Mouse (Mus musculus): Measurements from ENCODE around the gene Hivep3. TPM values are rescaled to one million over a fixed set of nuclear protein-coding genes. Genes with fewer than 3 reads are reported as not detected.

Hivep3 gene
- polyA plus RNA-seq, 1 experiment: 40.0 TPM

- H3K4me1 ChIP-seq (replicated peaks; ENCODE audit: control insufficient read depth, insufficient read depth, low read length): peaks cover 32% of the 10 kb centered on the region
- DNase-seq: peak; percentile 47
- H3K4me3 ChIP-seq (ENCODE audit: control insufficient read depth, insufficient read depth, low read length): no peak overlapping the region
- TF ChIP-seq CTCF (IDR thresholded peaks at IDR 0.05; ENCODE audit: borderline replicate concordance, control insufficient read depth, extremely low read depth, insufficient read depth, low read length, poor library complexity) (no peak), POLR2A (IDR thresholded peaks at IDR 0.05; ENCODE audit: control insufficient read depth, extremely low read depth, insufficient read depth, low read length, poor library complexity) (no peak)
- no peaks in the 10 kb centered on the region for H3K36me3 ChIP-seq (ENCODE audit: control insufficient read depth, insufficient read depth, low read length)
- WGBS: 11% methylated on average over 6 of the region's 6 CpGs
- H3K27ac ChIP-seq (ENCODE audit: control insufficient read depth, insufficient read depth, low read length): peak overlapping the region; percentile 84
- H3K27me3 ChIP-seq (ENCODE audit: control insufficient read depth, insufficient read depth, low read length): no peaks in the 10 kb centered on the region
These were observed 163.7 kb downstream of the Hivep3 start for GRCm38 (mm10) chr4:119897054-119897855.

- Histone ChIP-seq H3K27ac (ENCODE audit: control insufficient read depth, insufficient read depth, low read length) (no peak overlapping the region), H3K4me1 (replicated peaks; ENCODE audit: control insufficient read depth, insufficient read depth, low read length) (peaks cover 17% of the 10 kb centered on the region), H3K4me3 (ENCODE audit: control insufficient read depth, insufficient read depth, low read length) (no peak overlapping the region), H3K36me3 (ENCODE audit: control insufficient read depth, insufficient read depth, low read length) (no peaks in the 10 kb centered on the region), H3K27me3 (ENCODE audit: control insufficient read depth, insufficient read depth, low read length) (no peaks in the 10 kb centered on the region)
- 95% methylated on average over 16 of the region's 16 CpGs for WGBS
- no peak for TF ChIP-seq CTCF (IDR thresholded peaks at IDR 0.05; ENCODE audit: borderline replicate concordance, control insufficient read depth, extremely low read depth, insufficient read depth, low read length, poor library complexity)
- no peak for TF ChIP-seq POLR2A (IDR thresholded peaks at IDR 0.05; ENCODE audit: control insufficient read depth, extremely low read depth, insufficient read depth, low read length, poor library complexity)
- DNase-seq: no peak
These were observed 168.2 kb downstream of the Hivep3 start for GRCm38 (mm10) chr4:119901556-119902491.

GRCm38 (mm10) chr4:119903328-119903727 is 169.7 kb downstream of the Hivep3 start:
- H3K27me3 ChIP-seq (ENCODE audit: control insufficient read depth, insufficient read depth, low read length): no peaks in the 10 kb centered on the region
- DNase-seq: no peak

GRCm38 (mm10) chr4:119903806-119904205 is 170.2 kb downstream of the Hivep3 start:
- WGBS: 76% methylated on average over 1 of the region's 1 CpGs
- no peak overlapping the region for H3K27ac ChIP-seq (ENCODE audit: control insufficient read depth, insufficient read depth, low read length)
- TF ChIP-seq POLR2A (IDR thresholded peaks at IDR 0.05; ENCODE audit: control insufficient read depth, extremely low read depth, insufficient read depth, low read length, poor library complexity): no peak
- TF ChIP-seq CTCF (IDR thresholded peaks at IDR 0.05; ENCODE audit: borderline replicate concordance, control insufficient read depth, extremely low read depth, insufficient read depth, low read length, poor library complexity): no peak
- H3K27me3 ChIP-seq (ENCODE audit: control insufficient read depth, insufficient read depth, low read length): no peaks in the 10 kb centered on the region
- H3K4me3 ChIP-seq (ENCODE audit: control insufficient read depth, insufficient read depth, low read length): no peak overlapping the region
- no peak for DNase-seq
- no peaks in the 10 kb centered on the region for H3K36me3 ChIP-seq (ENCODE audit: control insufficient read depth, insufficient read depth, low read length)
- H3K4me1 ChIP-seq (replicated peaks; ENCODE audit: control insufficient read depth, insufficient read depth, low read length): 0 out of 2 replicates have a peak, but pooled peaks cover 3% of the 10 kb centered on the region

More at GRCm38 (mm10) chr4:119903328-119903727, 169.7 kb downstream of the Hivep3 start:
- no peak for TF ChIP-seq CTCF (IDR thresholded peaks at IDR 0.05; ENCODE audit: borderline replicate concordance, control insufficient read depth, extremely low read depth, insufficient read depth, low read length, poor library complexity)
- no peak for TF ChIP-seq POLR2A (IDR thresholded peaks at IDR 0.05; ENCODE audit: control insufficient read depth, extremely low read depth, insufficient read depth, low read length, poor library complexity)
- no peaks in the 10 kb centered on the region for H3K36me3 ChIP-seq (ENCODE audit: control insufficient read depth, insufficient read depth, low read length)
- H3K27ac ChIP-seq (ENCODE audit: control insufficient read depth, insufficient read depth, low read length): no peak overlapping the region
- no peak overlapping the region for H3K4me3 ChIP-seq (ENCODE audit: control insufficient read depth, insufficient read depth, low read length)
- H3K4me1 ChIP-seq (replicated peaks; ENCODE audit: control insufficient read depth, insufficient read depth, low read length): peaks cover 6% of the 10 kb centered on the region

- no peak for DNase-seq
- H3K27me3 ChIP-seq (ENCODE audit: control insufficient read depth, insufficient read depth, low read length): no peaks in the 10 kb centered on the region
- H3K4me1 ChIP-seq (replicated peaks; ENCODE audit: control insufficient read depth, insufficient read depth, low read length): no peaks in the 10 kb centered on the region
- 97% methylated on average over 4 of the region's 4 CpGs for WGBS
- H3K27ac ChIP-seq (ENCODE audit: control insufficient read depth, insufficient read depth, low read length): no peak overlapping the region
- no peak overlapping the region for H3K4me3 ChIP-seq (ENCODE audit: control insufficient read depth, insufficient read depth, low read length)
- TF ChIP-seq POLR2A (IDR thresholded peaks at IDR 0.05; ENCODE audit: control insufficient read depth, extremely low read depth, insufficient read depth, low read length, poor library complexity) (no peak), CTCF (IDR thresholded peaks at IDR 0.05; ENCODE audit: borderline replicate concordance, control insufficient read depth, extremely low read depth, insufficient read depth, low read length, poor library complexity) (no peak)
- no peaks in the 10 kb centered on the region for H3K36me3 ChIP-seq (ENCODE audit: control insufficient read depth, insufficient read depth, low read length)
These were observed 170.7 kb downstream of the Hivep3 start for GRCm38 (mm10) chr4:119904296-119904695.

- 98% methylated on average over 4 of the region's 4 CpGs for WGBS
These were observed 173.5 kb downstream of the Hivep3 start for GRCm38 (mm10) chr4:119907106-119907505.

More at GRCm38 (mm10) chr4:119907106-119907505, 173.5 kb downstream of the Hivep3 start:
- H3K4me1 ChIP-seq (replicated peaks; ENCODE audit: control insufficient read depth, insufficient read depth, low read length): peaks cover 7% of the 10 kb centered on the region
- H3K36me3 ChIP-seq (ENCODE audit: control insufficient read depth, insufficient read depth, low read length): no peaks in the 10 kb centered on the region
- TF ChIP-seq CTCF (IDR thresholded peaks at IDR 0.05; ENCODE audit: borderline replicate concordance, control insufficient read depth, extremely low read depth, insufficient read depth, low read length, poor library complexity) (no peak), POLR2A (IDR thresholded peaks at IDR 0.05; ENCODE audit: control insufficient read depth, extremely low read depth, insufficient read depth, low read length, poor library complexity) (no peak)
- no peak overlapping the region for H3K4me3 ChIP-seq (ENCODE audit: control insufficient read depth, insufficient read depth, low read length)
- H3K27ac ChIP-seq (ENCODE audit: control insufficient read depth, insufficient read depth, low read length): no peak overlapping the region
- DNase-seq: no peak
- no peaks in the 10 kb centered on the region for H3K27me3 ChIP-seq (ENCODE audit: control insufficient read depth, insufficient read depth, low read length)

Data from thymus, adult 2 months (tissue).